Mouse (Mus musculus): Measurements from ENCODE around the gene Cdc42bpb. TPM values are rescaled to one million over a fixed set of nuclear protein-coding genes. Genes with fewer than 3 reads are reported as not detected.

Cdc42bpb gene
- polyA plus RNA-seq, 1 experiment from 2014 or later: 28.1 TPM

DNA sequence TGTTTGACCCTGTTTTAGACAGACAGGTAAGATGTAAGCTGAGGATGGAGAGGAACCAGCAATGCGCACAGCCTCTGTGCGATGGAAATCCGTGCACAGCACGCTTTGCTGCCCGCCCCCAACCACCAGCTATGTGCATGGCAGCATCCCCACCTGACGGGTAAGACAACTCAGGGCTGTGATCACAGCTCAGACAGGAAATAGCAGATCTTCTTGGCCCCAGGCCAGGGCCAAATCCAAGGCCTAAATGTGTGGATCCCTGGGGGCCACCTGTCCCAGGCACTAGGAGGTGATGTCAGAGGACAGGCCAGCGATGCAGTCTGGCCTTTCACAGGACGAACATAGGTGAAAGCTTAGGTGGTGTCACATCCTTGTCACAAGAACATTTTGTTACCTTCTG lies 21.3 kb downstream of the Cdc42bpb start:
- peaks cover 11% of the 10 kb centered on the region for H3K4me1 ChIP-seq (ENCODE audit: control insufficient read depth, insufficient read depth, low read length)
- no peak for DNase-seq (ENCODE audit: low spot score, missing footprints)
- WGBS: 92% methylated on average over 8 of the region's 8 CpGs

DNA sequence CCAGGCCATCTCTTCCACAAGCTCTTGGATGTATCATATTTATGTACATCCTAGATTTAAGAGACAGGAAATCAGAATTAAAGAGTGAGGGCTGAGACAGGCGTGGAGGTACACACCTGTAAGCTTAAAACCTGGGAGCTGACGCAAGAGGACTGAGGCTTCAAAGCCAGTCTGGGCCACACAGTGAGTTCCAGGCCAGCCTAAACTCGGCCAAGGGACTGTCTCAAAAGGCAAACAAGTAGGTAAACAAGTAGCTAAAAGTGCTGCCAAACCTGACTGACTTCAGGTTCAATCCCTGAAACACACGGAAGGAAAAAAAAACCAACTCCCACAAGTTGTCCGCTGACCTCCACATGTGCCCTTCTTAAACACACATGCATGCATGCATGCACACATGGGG lies 23.4 kb downstream of the Cdc42bpb start:
- DNase-seq (ENCODE audit: low spot score, missing footprints): no peak
- no peaks in the 10 kb centered on the region for H3K27me3 ChIP-seq (ENCODE audit: control insufficient read depth, insufficient read depth, low read length)
- WGBS: 83% methylated on average over 5 of the region's 5 CpGs
- ATAC-seq (ENCODE audit: low FRiP score): no peak
- no peak overlapping the region for H3K4me3 ChIP-seq (ENCODE audit: low read depth, low read length)
- no peak overlapping the region for H3K4me2 ChIP-seq
- no peak overlapping the region for H3K27ac ChIP-seq (ENCODE audit: low read depth, low read length)
- H3K36me3 ChIP-seq (ENCODE audit: control insufficient read depth, insufficient read depth, low read length): no peaks in the 10 kb centered on the region
- H3K9me3 ChIP-seq (ENCODE audit: control insufficient read depth, low read length): no peaks in the 10 kb centered on the region
- peaks cover 14% of the 10 kb centered on the region for H3K4me1 ChIP-seq (ENCODE audit: control insufficient read depth, insufficient read depth, low read length)
- H3K9ac ChIP-seq (ENCODE audit: low read length): no peak overlapping the region

More for the DNA sequence above, 21.3 kb downstream of the Cdc42bpb start:
- no peaks in the 10 kb centered on the region for H3K36me3 ChIP-seq (ENCODE audit: control insufficient read depth, insufficient read depth, low read length)
- no peak overlapping the region for H3K4me2 ChIP-seq
- no peak overlapping the region for H3K4me3 ChIP-seq (ENCODE audit: low read depth, low read length)
- no peak overlapping the region for H3K27ac ChIP-seq (ENCODE audit: low read depth, low read length)
- H3K27me3 ChIP-seq (ENCODE audit: control insufficient read depth, insufficient read depth, low read length): no peaks in the 10 kb centered on the region
- no peak overlapping the region for H3K9ac ChIP-seq (ENCODE audit: low read length)
- ATAC-seq (ENCODE audit: low FRiP score): no peak
- H3K9me3 ChIP-seq (ENCODE audit: control insufficient read depth, low read length): no peaks in the 10 kb centered on the region

DNA sequence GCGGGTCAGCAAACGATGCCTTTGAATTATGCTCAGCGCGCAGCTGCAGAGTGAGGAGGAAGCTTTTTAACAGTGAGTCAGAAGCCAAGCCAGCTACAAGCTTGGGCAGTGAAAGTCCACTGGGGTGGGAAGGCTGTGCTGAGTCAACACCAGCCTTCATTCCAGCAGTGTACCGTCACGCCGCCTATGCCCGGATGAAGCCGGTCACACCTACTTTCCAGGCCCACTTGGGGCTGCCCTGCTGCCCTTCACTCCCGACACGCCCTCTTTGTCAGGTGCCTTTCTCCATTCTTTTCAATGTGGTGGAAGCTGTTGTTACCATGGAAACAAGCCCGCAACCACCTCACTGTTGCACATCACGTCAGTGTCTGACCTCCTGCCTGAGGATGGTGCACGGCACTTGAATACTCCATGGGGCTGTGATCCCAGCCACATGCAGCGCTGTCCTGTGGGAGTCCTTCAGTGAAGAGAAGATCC lies 24.0 kb downstream of the Cdc42bpb start:
- no peak overlapping the region for H3K9ac ChIP-seq (ENCODE audit: low read length)
- ATAC-seq (ENCODE audit: low FRiP score) (peak; percentile 61; the same call in 1 of the 2 replicates), DNase-seq (ENCODE audit: low spot score, missing footprints) (no peak)
- H3K36me3 ChIP-seq (ENCODE audit: control insufficient read depth, insufficient read depth, low read length): no peaks in the 10 kb centered on the region
- no peaks in the 10 kb centered on the region for H3K27me3 ChIP-seq (ENCODE audit: control insufficient read depth, insufficient read depth, low read length)
- peaks cover 16% of the 10 kb centered on the region for H3K4me1 ChIP-seq (ENCODE audit: control insufficient read depth, insufficient read depth, low read length)
- WGBS: 61% methylated on average over 15 of the region's 15 CpGs
- no peaks in the 10 kb centered on the region for H3K9me3 ChIP-seq (ENCODE audit: control insufficient read depth, low read length)
- no peak overlapping the region for H3K4me3 ChIP-seq (ENCODE audit: low read depth, low read length)
- H3K4me2 ChIP-seq: no peak overlapping the region
- H3K27ac ChIP-seq (ENCODE audit: low read depth, low read length): no peak overlapping the region

DNA sequence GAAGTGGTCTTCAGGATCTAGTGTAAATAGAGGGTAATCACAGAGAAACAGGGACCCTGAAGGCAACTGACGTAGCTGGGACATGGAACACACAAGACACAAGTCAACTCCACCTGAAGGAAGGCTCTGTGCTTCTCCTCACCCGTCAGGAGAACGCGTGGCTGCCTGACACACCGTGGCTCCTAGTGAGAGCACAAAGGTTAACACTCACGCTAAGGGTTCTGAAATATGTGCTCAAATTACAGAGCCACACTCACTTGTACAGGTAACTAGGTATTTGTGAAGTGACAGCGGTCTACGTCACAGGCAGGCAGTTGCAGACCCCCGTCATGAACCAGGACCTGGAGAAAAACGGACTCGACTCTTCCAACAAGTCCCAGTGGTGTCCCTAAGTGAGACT lies 24.5 kb downstream of the Cdc42bpb start:
- no peaks in the 10 kb centered on the region for H3K9me3 ChIP-seq (ENCODE audit: control insufficient read depth, low read length)
- no peak overlapping the region for H3K27ac ChIP-seq (ENCODE audit: low read depth, low read length)
- no peak overlapping the region for H3K9ac ChIP-seq (ENCODE audit: low read length)
- no peaks in the 10 kb centered on the region for H3K36me3 ChIP-seq (ENCODE audit: control insufficient read depth, insufficient read depth, low read length)
- peaks cover 16% of the 10 kb centered on the region for H3K4me1 ChIP-seq (ENCODE audit: control insufficient read depth, insufficient read depth, low read length)
- no peak overlapping the region for H3K4me2 ChIP-seq
- no peaks in the 10 kb centered on the region for H3K27me3 ChIP-seq (ENCODE audit: control insufficient read depth, insufficient read depth, low read length)
- ATAC-seq (ENCODE audit: low FRiP score): no peak
- no peak for DNase-seq (ENCODE audit: low spot score, missing footprints)
- no peak overlapping the region for H3K4me3 ChIP-seq (ENCODE audit: low read depth, low read length)
- 95% methylated on average over 11 of the region's 11 CpGs for WGBS

DNA sequence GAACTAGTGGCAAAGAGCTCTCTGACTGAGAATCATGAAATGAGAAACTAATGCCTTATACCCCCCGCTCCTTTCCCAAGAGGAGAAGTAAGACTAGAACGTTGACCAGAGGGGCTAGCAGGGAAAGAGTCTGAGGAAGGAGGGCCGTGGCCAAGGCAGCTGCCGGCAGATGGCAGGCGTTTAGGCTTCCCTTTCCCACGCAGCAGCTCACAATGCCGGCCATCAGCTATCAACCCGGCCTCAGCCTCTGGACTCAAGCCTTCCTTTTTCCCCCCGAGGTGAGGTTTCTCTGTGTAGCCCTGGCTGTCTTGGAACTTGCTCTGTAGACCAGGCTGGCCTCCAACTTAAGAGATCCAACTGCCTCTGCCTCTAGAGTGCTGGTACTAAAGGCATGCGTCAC lies 25.0 kb downstream of the Cdc42bpb start:
- H3K27me3 ChIP-seq (ENCODE audit: control insufficient read depth, insufficient read depth, low read length): no peaks in the 10 kb centered on the region
- H3K9ac ChIP-seq (ENCODE audit: low read length): no peak overlapping the region
- no peak overlapping the region for H3K27ac ChIP-seq (ENCODE audit: low read depth, low read length)
- no peak overlapping the region for H3K4me2 ChIP-seq
- no peak overlapping the region for H3K4me3 ChIP-seq (ENCODE audit: low read depth, low read length)
- ATAC-seq (ENCODE audit: low FRiP score) (no peak), DNase-seq (ENCODE audit: low spot score, missing footprints) (no peak)
- WGBS: 90% methylated on average over 10 of the region's 10 CpGs
- H3K4me1 ChIP-seq (ENCODE audit: control insufficient read depth, insufficient read depth, low read length): peaks cover 16% of the 10 kb centered on the region
- no peaks in the 10 kb centered on the region for H3K9me3 ChIP-seq (ENCODE audit: control insufficient read depth, low read length)
- H3K36me3 ChIP-seq (ENCODE audit: control insufficient read depth, insufficient read depth, low read length): no peaks in the 10 kb centered on the region

DNA sequence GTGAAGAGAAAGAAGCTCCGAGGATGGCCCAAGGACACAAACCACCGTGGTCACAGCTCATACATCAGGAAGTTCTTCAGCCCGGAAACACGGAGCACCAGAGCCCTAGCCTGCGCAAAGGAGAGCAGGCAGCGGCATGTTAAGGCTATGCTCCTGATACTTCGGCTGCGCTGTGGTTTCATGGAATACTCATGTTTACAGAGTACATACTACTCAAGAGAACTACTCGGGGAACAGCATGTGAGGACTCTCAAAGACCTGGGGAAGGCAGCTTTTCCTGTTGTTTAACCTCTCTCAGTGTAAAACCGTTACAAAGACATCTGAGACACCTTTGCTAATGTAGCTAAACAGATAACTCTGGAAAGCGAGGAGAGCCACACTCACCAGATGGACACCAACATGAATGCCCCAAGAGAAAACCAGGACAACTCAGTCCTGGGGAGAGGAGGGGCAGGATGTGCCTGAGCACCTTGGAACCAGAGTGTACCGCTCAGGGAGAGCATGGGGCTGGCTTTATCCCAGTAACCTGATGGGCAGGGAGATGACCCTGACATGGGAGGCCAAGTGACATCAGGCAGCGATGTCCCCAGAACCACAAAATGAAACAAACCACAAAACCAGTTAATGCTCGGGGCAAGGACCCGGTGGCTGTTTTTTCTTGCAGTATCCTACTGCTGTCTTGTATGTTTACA lies 27.8 kb downstream of the Cdc42bpb start:
- Histone ChIP-seq H3K27me3 (ENCODE audit: control insufficient read depth, insufficient read depth, low read length) (no peaks in the 10 kb centered on the region), H3K4me1 (ENCODE audit: control insufficient read depth, insufficient read depth, low read length) (peaks cover 16% of the 10 kb centered on the region), H3K4me2 (no peak overlapping the region), H3K9me3 (ENCODE audit: control insufficient read depth, low read length) (no peaks in the 10 kb centered on the region), H3K36me3 (ENCODE audit: control insufficient read depth, insufficient read depth, low read length) (no peaks in the 10 kb centered on the region), H3K4me3 (ENCODE audit: low read depth, low read length) (no peak overlapping the region), H3K9ac (ENCODE audit: low read length) (no peak overlapping the region), H3K27ac (ENCODE audit: low read depth, low read length) (no peak overlapping the region)
- 94% methylated on average over 15 of the region's 15 CpGs for WGBS
- DNase-seq (ENCODE audit: low spot score, missing footprints) (no peak), ATAC-seq (ENCODE audit: low FRiP score) (no peak)

DNA sequence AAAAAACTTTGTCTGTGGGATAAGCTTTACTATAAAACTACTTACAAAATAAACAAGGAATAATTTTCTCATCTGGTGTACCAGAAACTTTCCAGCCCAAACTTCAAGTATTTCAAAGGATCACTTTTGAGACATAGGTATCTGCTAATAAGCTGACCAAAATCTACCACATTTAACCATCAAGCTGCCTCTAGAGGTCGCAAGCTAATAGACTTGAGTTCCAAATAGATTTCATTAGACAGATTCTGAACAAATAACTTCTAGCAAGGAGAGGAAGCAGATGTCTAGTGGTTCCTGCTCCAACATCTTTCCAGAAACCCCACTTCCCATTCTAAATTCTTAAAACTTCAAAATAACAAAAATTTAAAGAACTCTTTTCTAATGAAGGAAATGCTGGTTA lies 33.6 kb downstream of the Cdc42bpb start:
- Histone ChIP-seq H3K4me3 (ENCODE audit: low read depth, low read length) (no peak overlapping the region), H3K36me3 (ENCODE audit: control insufficient read depth, insufficient read depth, low read length) (peaks cover 3% of the 10 kb centered on the region; the same call in 1 of the 2 replicates), H3K4me1 (ENCODE audit: control insufficient read depth, insufficient read depth, low read length) (peaks cover under 1% of the 10 kb centered on the region; the same call in 1 of the 2 replicates), H3K9me3 (ENCODE audit: control insufficient read depth, low read length) (no peaks in the 10 kb centered on the region), H3K9ac (ENCODE audit: low read length) (no peak overlapping the region), H3K4me2 (no peak overlapping the region), H3K27ac (ENCODE audit: low read depth, low read length) (no peak overlapping the region), H3K27me3 (ENCODE audit: control insufficient read depth, insufficient read depth, low read length) (no peaks in the 10 kb centered on the region)
- no peak for DNase-seq (ENCODE audit: low spot score, missing footprints)
- WGBS: 66% methylated on average over 1 of the region's 1 CpGs
- ATAC-seq (ENCODE audit: low FRiP score): no peak

DNA sequence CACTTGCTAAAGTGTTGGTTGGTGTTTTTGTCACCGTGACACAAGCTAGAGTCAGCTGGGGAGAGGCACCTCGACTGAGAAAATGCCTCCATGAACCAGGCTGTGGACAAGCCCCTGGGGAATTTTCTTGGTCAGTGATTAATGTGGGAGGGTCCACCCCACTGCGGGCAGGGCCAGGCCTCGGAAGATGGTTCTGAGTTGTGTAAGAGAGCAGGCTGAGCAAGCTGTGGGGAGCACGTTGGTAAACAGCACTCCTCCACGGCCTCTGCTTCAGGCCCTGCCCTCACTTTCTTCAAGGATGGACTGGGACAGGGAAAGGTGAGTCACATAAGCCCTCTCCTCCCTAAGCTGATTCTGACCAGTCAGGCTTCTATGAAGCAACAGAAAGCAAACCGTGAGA lies 36.8 kb downstream of the Cdc42bpb start:
- Histone ChIP-seq H3K4me2 (no peak overlapping the region), H3K36me3 (ENCODE audit: control insufficient read depth, insufficient read depth, low read length) (peaks cover 7% of the 10 kb centered on the region), H3K27ac (ENCODE audit: low read depth, low read length) (no peak overlapping the region), H3K4me1 (ENCODE audit: control insufficient read depth, insufficient read depth, low read length) (no peaks in the 10 kb centered on the region), H3K9ac (ENCODE audit: low read length) (no peak overlapping the region), H3K4me3 (ENCODE audit: low read depth, low read length) (no peak overlapping the region), H3K9me3 (ENCODE audit: control insufficient read depth, low read length) (no peaks in the 10 kb centered on the region), H3K27me3 (ENCODE audit: control insufficient read depth, insufficient read depth, low read length) (no peaks in the 10 kb centered on the region)
- no peak for DNase-seq (ENCODE audit: low spot score, missing footprints)
- WGBS: 89% methylated on average over 7 of the region's 7 CpGs
- ATAC-seq (ENCODE audit: low FRiP score): no peak

DNA sequence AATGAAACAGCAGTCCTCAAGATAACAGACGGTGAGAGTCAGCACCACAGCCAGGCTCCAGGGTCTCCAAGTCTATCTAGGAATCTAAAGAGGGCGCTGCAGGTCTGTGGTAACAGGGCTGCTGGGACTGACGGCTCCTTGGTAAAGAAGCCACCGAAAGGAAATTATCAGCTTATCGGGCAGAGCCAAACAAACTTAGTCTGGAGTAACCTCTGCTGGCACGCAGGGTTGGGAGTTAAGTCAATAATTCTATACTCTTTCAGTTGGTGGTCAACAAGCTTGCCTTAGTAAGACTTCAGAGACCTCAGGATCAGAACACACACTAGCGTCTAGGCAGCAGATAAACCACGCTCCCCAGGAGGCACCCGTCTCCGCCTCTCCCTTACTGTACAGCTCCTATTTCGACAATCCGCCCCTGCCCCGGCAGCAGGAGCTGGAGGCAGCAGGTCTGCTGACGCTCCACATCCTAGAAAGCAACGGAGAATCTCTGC lies 39.6 kb downstream of the Cdc42bpb start:
- H3K4me2 ChIP-seq: no peak overlapping the region
- WGBS: 86% methylated on average over 15 of the region's 15 CpGs
- H3K9ac ChIP-seq (ENCODE audit: low read length): no peak overlapping the region
- no peaks in the 10 kb centered on the region for H3K27me3 ChIP-seq (ENCODE audit: control insufficient read depth, insufficient read depth, low read length)
- no peaks in the 10 kb centered on the region for H3K4me1 ChIP-seq (ENCODE audit: control insufficient read depth, insufficient read depth, low read length)
- DNase-seq (ENCODE audit: low spot score, missing footprints) (no peak), ATAC-seq (ENCODE audit: low FRiP score) (no peak)
- H3K36me3 ChIP-seq (ENCODE audit: control insufficient read depth, insufficient read depth, low read length): peaks cover 9% of the 10 kb centered on the region
- H3K27ac ChIP-seq (ENCODE audit: low read depth, low read length): no peak overlapping the region
- H3K9me3 ChIP-seq (ENCODE audit: control insufficient read depth, low read length): no peaks in the 10 kb centered on the region
- no peak overlapping the region for H3K4me3 ChIP-seq (ENCODE audit: low read depth, low read length)
